Mouse (Mus musculus) ES-E14 (cell line): ENCODE results near the gene Nat8f4.
"Not testable (repeated sequence)": the region's sequence is repeated elsewhere in the genome, so short reads cannot be mapped to it uniquely, and the experiment has no call there.

ENCODE experiments used
- CHD2 ChIP-seq: IDR thresholded peaks from 2 replicates; pipeline ENCODE4 v1.6.1; 2014; ENCODE audit warnings: mild to moderate bottlenecking, low read depth, low read length, inconsistent platforms
- HCFC1 ChIP-seq: IDR thresholded peaks from 2 replicates; pipeline ENCODE4 v1.6.1; 2012; ENCODE audit warnings: low read length, inconsistent platforms, borderline replicate concordance; ENCODE audit not compliant: insufficient read depth

DNA sequence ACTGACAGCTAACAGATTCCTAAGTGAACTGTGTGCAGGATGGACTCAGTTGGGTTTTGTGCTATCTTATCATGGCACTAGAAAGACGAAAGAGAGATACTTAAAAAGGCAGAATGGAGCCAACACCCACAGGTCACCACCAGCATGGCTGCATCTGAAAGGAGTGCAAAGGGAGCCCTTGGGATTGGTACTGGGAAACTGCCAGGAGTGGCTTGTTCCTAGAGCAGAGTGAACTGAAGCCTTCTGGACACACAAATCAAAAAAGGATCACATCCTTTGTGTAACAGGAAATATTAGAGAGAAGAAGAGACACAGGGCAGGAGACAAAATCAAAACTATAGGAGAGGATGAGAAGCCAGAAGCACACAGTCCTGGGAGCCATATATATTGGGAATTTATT, 37.7 kb downstream of the Nat8f4 start:
- TF ChIP-seq CHD2, HCFC1: not testable (repeated sequence)
